Mouse (Mus musculus) heart, embryonic 15.5 days (tissue): ENCODE measurements around the gene Pdx1. TPM values are rescaled to one million over a fixed set of nuclear protein-coding genes. Genes with fewer than 3 reads are reported as not detected.
A peak's percentile ranks its signal among the peaks of the same experiment; 100 is the strongest.

Experiments used
- ATAC-seq: fragments of 200-750 bp; cut with Nextera tagmentation; replicated peaks from 2 replicates; pipeline ENCODE4 v1.8.0; 2017; ENCODE audit warnings: low read depth, moderate TSS enrichment; ENCODE audit not compliant: insufficient number of reproducible peaks, insufficient read depth, low FRiP score
- H3K27ac ChIP-seq: fragments of 300-500 bp; sonication (generic); 2 replicates; pipeline ENCODE4 v1.5.1; 2015; ENCODE audit warnings: mild to moderate bottlenecking, inconsistent platforms
- H3K27me3 ChIP-seq: fragments of 300-500 bp; sonication (generic); 2 replicates; pipeline ENCODE4 v1.6.1; 2015; ENCODE audit warnings: inconsistent platforms
- H3K36me3 ChIP-seq: fragments of 300-500 bp; sonication (generic); 2 replicates; pipeline ENCODE4 v1.6.1; 2015; ENCODE audit warnings: mild to moderate bottlenecking, inconsistent platforms
- H3K4me1 ChIP-seq: fragments of 300-500 bp; sonication (generic); replicated peaks from 2 replicates; pipeline ENCODE4 v1.6.1; 2015; ENCODE audit warnings: inconsistent platforms
- H3K4me2 ChIP-seq: fragments of 300-500 bp; sonication (generic); 2 replicates; pipeline ENCODE4 v1.6.1; 2015; ENCODE audit warnings: inconsistent platforms, mild to moderate bottlenecking, moderate library complexity
- H3K4me3 ChIP-seq: fragments of 300-500 bp; sonication (generic); 2 replicates; pipeline ENCODE4 v1.5.1; 2015; ENCODE audit warnings: mild to moderate bottlenecking, inconsistent platforms
- H3K9ac ChIP-seq: fragments of 300-500 bp; sonication (generic); 2 replicates; pipeline ENCODE4 v1.6.1; 2015; ENCODE audit warnings: mild to moderate bottlenecking, inconsistent platforms
- H3K9me3 ChIP-seq: fragments of 300-500 bp; sonication (generic); replicated peaks from 2 replicates; pipeline ENCODE4 v1.6.1; 2016; ENCODE audit warnings: inconsistent platforms
- WGBS: fragments of 180-500 bp; shearing (Covaris S2); methylation state at CpG from one replicate; pipeline ENCODE4 v1.1.7; 2015; ENCODE audit warnings: mixed read lengths; 5-methylcytosine and 5-hydroxymethylcytosine counted together
- polyA plus RNA-seq: library from polyadenylated mRNA; unstranded; fragments of >200 nt; fragmentation: Nextera tagmentation; extraction: Ambion mirVana; gene quantifications from 2 replicates; pipeline ENCODE4 v1.2.1, GENCODE M21; 2015

Pdx1 gene
- not detected in 2 replicates for polyA plus RNA-seq

GRCm38 (mm10) chr5:147269926-147270672 is at the start of gene Pdx1:
Pdx1 (plus strand) TSS chr5:147269959.
- peaks cover 11% of the 10 kb centered on the region for H3K4me1 ChIP-seq
- no peak within 1 kb of the TSS for H3K9ac ChIP-seq
- no peak within 1 kb of the TSS for H3K27ac ChIP-seq
- WGBS = 1% methylated on average over 44 of the region's 44 CpGs
- H3K9me3 ChIP-seq = no peaks in the 10 kb centered on the region
- H3K36me3 ChIP-seq = no peaks in the 10 kb centered on the region
- H3K4me2 ChIP-seq = peak within 1 kb of the TSS; percentile 42
- 0 out of 2 replicates have a peak, but pooled peaks have one; percentile 18 for ATAC-seq
- peaks cover 98% of the 10 kb centered on the region for H3K27me3 ChIP-seq
- peak within 1 kb of the TSS; percentile 26 for H3K4me3 ChIP-seq

GRCm38 (mm10) chr5:147227354-147228112 is 42.2 kb upstream of the Pdx1 start:
- Histone ChIP-seq H3K9ac (no peak overlapping the region), H3K27ac (no peak overlapping the region), H3K4me2 (no peak overlapping the region), H3K9me3 (no peaks in the 10 kb centered on the region), H3K36me3 (no peaks in the 10 kb centered on the region), H3K27me3 (peaks cover 66% of the 10 kb centered on the region), H3K4me3 (no peak overlapping the region), H3K4me1 (no peaks in the 10 kb centered on the region)
- 0 out of 2 replicates have a peak, but pooled peaks have one; percentile 27 for ATAC-seq
- WGBS = 16% methylated on average over 25 of the region's 25 CpGs

- H3K9me3 ChIP-seq = no peaks in the 10 kb centered on the region
- no peak for ATAC-seq
- H3K27me3 ChIP-seq = peaks cover 21% of the 10 kb centered on the region; the same call in 1 of the 2 replicates
- WGBS = 59% methylated on average over 21 of the region's 21 CpGs
- H3K4me3 ChIP-seq = no peak overlapping the region
- H3K27ac ChIP-seq = no peak overlapping the region
- H3K9ac ChIP-seq = no peak overlapping the region
- H3K4me2 ChIP-seq = no peak overlapping the region
- H3K36me3 ChIP-seq = no peaks in the 10 kb centered on the region
- H3K4me1 ChIP-seq = no peaks in the 10 kb centered on the region
Measured at GRCm38 (mm10) chr5:147235406-147236309, 34.1 kb upstream of the Pdx1 start.

GRCm38 (mm10) chr5:147243908-147244307 is 25.9 kb upstream of the Pdx1 start:
- Histone ChIP-seq H3K4me1 (no peaks in the 10 kb centered on the region), H3K27ac (no peak overlapping the region), H3K4me3 (no peak overlapping the region), H3K36me3 (no peaks in the 10 kb centered on the region), H3K9me3 (no peaks in the 10 kb centered on the region), H3K4me2 (no peak overlapping the region), H3K9ac (no peak overlapping the region), H3K27me3 (peaks cover 7% of the 10 kb centered on the region)
- no peak for ATAC-seq
- 83% methylated on average over 7 of the region's 7 CpGs for WGBS

GRCm38 (mm10) chr5:147260189-147260588 is 9.6 kb upstream of the Pdx1 start:
- no peak overlapping the region for H3K4me2 ChIP-seq
- WGBS = 91% methylated on average over 1 of the region's 1 CpGs
- H3K4me3 ChIP-seq = no peak overlapping the region

GRCm38 (mm10) chr5:147260778-147261177 is 9.0 kb upstream of the Pdx1 start:
- H3K27ac ChIP-seq = no peak overlapping the region
- H3K9me3 ChIP-seq = no peaks in the 10 kb centered on the region
- no peak overlapping the region for H3K9ac ChIP-seq
- H3K36me3 ChIP-seq = no peaks in the 10 kb centered on the region
- ATAC-seq = no peak
- H3K4me1 ChIP-seq = no peaks in the 10 kb centered on the region
- H3K4me3 ChIP-seq = no peak overlapping the region
- 76% methylated on average over 4 of the region's 4 CpGs for WGBS
- H3K4me2 ChIP-seq = no peak overlapping the region
- peaks cover 37% of the 10 kb centered on the region for H3K27me3 ChIP-seq

More at GRCm38 (mm10) chr5:147260189-147260588, 9.6 kb upstream of the Pdx1 start:
- H3K9me3 ChIP-seq = no peaks in the 10 kb centered on the region
- H3K27ac ChIP-seq = no peak overlapping the region
- ATAC-seq = no peak
- no peaks in the 10 kb centered on the region for H3K4me1 ChIP-seq
- no peaks in the 10 kb centered on the region for H3K36me3 ChIP-seq
- H3K27me3 ChIP-seq = peaks cover 32% of the 10 kb centered on the region
- H3K9ac ChIP-seq = no peak overlapping the region

- Histone ChIP-seq H3K4me1 (no peaks in the 10 kb centered on the region), H3K4me2 (no peak overlapping the region), H3K36me3 (no peaks in the 10 kb centered on the region), H3K4me3 (no peak overlapping the region), H3K27me3 (peaks cover 50% of the 10 kb centered on the region), H3K9ac (no peak overlapping the region), H3K9me3 (no peaks in the 10 kb centered on the region), H3K27ac (no peak overlapping the region)
- ATAC-seq = no peak
- 44% methylated on average over 11 of the region's 11 CpGs for WGBS
Measured at GRCm38 (mm10) chr5:147261899-147262541, 7.7 kb upstream of the Pdx1 start.

- 18% methylated on average over 4 of the region's 4 CpGs for WGBS
- H3K9me3 ChIP-seq = no peaks in the 10 kb centered on the region
- H3K27ac ChIP-seq = no peak overlapping the region
- no peak overlapping the region for H3K4me2 ChIP-seq
- no peak overlapping the region for H3K9ac ChIP-seq
- no peaks in the 10 kb centered on the region for H3K36me3 ChIP-seq
- no peak overlapping the region for H3K4me3 ChIP-seq
- H3K27me3 ChIP-seq = peaks cover 66% of the 10 kb centered on the region
- ATAC-seq = no peak
- H3K4me1 ChIP-seq = no peaks in the 10 kb centered on the region
Measured at GRCm38 (mm10) chr5:147263945-147264344, 5.8 kb upstream of the Pdx1 start.

- no peaks in the 10 kb centered on the region for H3K9me3 ChIP-seq
- H3K36me3 ChIP-seq = no peaks in the 10 kb centered on the region
- no peak overlapping the region for H3K27ac ChIP-seq
- H3K4me1 ChIP-seq = peaks cover 8% of the 10 kb centered on the region; the same call in 1 of the 2 replicates
- 11% methylated on average over 6 of the region's 6 CpGs for WGBS
- no peak overlapping the region for H3K4me3 ChIP-seq
- H3K27me3 ChIP-seq = peaks cover 85% of the 10 kb centered on the region
- no peak for ATAC-seq
- H3K4me2 ChIP-seq = no peak overlapping the region
- no peak overlapping the region for H3K9ac ChIP-seq
Measured at GRCm38 (mm10) chr5:147267434-147267833, 2.3 kb upstream of the Pdx1 start.

- no peak overlapping the region for H3K4me2 ChIP-seq
- no peak overlapping the region for H3K4me3 ChIP-seq
- no peak overlapping the region for H3K27ac ChIP-seq
- ATAC-seq = no peak
- H3K27me3 ChIP-seq = peaks cover 96% of the 10 kb centered on the region
- H3K9ac ChIP-seq = no peak overlapping the region
- peaks cover 8% of the 10 kb centered on the region; the same call in 1 of the 2 replicates for H3K4me1 ChIP-seq
- WGBS = 4% methylated on average over 8 of the region's 8 CpGs
- H3K36me3 ChIP-seq = no peaks in the 10 kb centered on the region
- H3K9me3 ChIP-seq = no peaks in the 10 kb centered on the region
Measured at GRCm38 (mm10) chr5:147268728-147269127, 1.0 kb upstream of the Pdx1 start.
